Mouse (Mus musculus) forelimb bud, embryonic 11.5 days (tissue): ENCODE results near the gene Olfr685.

Source experiments
- DNase-seq: peaks from one replicate; pipeline ENCODE4 v3.0.0-alpha.2; 2012; ENCODE audit warnings: low read depth, low spot score

Olfr685 gene

GRCm38 (mm10) chr7:105185912-105186311, at the start of gene Olfr685:
Gene Olfr685, minus strand, starts transcription at chr7:105186012.
- no peak for DNase-seq

DNA sequence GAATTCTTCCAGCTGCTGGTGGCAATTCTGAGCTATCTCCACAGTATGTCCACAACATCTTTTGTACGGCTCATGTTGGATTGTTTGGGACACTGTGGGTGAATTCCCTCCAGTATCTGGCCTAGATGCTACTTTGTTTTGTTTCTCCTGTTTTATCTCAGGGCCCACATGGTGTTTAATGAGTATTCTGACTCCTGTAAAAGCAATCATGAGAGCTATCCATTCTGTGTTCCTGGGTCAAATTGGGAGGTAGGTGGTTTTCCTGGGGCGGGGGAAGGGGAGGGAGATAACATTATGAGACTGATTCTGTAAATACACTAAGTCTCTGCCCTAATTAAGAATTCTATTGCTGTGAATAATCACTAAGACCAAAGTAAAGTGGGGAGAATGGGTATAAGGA, 43.6 kb upstream of the Olfr685 start:
- no peak for DNase-seq

DNA sequence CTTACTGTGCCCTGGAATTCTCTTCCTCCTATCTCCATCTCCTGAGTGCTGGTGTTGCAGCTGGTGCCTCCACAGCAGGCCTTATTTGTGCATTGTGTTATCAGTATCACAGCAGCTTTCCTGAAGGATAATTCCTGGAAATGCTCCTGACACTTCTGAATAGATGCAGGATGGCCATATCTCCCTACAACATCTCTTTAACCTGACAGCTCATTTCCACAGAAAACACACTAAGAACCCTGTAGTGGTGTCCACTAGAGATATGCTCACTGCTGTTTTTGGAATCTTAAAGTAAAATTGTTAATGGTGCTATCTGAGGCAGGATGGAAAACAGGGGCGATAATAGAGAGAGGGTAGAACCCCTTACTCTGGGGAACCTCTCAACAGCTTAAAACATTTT, 42.3 kb upstream of the Olfr685 start:
- no peak for DNase-seq

DNA sequence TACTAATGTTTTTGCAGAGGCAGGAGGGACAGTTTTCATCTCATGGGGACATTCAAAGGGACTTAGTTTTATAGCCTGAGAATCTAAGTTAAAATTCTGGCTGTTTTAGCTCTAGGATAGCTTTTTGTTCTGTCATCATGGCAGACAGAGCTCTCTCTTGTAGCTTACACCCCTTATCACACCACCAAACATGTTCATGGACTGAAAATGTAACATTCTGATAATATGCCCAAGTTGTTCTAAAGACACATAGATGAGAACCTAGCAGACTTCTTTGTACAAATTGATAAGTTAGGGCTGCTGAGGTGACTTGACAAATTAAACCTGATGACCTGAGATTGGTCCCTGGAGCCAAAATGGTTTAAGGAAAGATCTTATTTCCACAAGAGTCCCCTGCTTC, 40.9 kb upstream of the Olfr685 start:
- DNase-seq = no peak

DNA sequence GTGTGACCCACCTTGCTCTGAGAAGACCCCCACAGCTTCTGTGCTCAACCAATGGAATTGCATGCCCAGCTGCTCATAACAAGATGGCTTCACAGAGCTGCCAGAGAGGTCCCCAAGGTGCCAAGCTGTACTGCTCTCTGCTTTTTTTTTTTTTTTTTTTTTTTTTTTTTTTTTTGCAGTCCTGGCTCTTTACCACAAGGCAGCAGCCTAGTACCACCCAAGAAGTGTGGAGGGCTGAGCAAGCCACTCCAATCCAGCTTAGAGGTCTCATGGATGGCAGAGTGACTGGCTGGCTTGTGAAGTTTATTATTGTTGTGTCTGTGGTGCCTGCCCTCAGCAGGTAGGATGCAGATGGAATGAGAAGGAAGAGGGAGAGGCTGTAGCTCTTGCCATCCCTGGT, 40.3 kb upstream of the Olfr685 start:
- DNase-seq = no peak

GRCm38 (mm10) chr7:105218281-105218680, 32.5 kb upstream of the Olfr685 start:
- DNase-seq = no peak

GRCm38 (mm10) chr7:105214761-105215160, 28.9 kb upstream of the Olfr685 start:
- no peak for DNase-seq

GRCm38 (mm10) chr7:105207385-105207784, 21.6 kb upstream of the Olfr685 start, which contains the start of gene Olfr686:
Gene Olfr686, minus strand, starts transcription at chr7:105207485.
- DNase-seq = no peak

DNA sequence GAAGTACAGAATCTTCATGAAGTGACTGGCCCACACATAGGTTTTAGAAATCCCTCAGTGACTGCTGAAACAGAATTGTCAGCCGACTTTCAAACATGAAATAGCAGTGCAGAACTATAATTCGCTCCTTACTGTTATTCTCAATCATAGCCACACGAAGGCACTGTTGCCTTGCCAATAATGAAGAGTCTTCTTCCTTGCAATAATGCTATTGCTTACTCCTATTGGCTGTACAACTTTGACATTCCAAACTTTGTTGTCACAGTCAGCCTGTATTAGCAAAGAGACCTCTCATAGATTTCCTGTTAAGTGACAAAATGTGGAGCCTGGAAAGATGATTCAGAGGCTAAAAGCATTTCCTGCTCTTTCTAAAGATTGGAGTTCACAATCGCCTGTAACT, 15.0 kb downstream of the Olfr685 start:
- DNase-seq = peak; percentile 1

DNA sequence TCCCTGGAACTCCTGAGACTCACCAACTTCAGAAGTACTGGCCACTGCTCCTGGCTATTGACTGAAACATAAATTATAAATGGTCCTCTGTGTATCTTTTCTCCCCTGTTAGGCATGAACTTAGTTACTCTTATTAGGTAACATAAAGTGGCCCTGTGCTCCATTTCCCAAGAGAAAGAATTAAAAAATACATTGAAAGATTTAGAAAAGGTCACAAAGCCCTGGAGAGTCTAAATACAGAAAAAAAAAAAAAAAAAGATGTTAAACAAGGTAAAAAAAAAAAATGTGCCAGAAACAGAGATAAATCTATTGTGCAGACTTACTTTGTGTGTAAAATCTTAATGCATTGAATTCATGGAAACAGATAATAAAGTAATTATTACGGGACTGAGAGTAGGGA, 22.3 kb downstream of the Olfr685 start, which contains the start of gene Olfr684:
Gene Olfr684, minus strand, starts transcription at position 101 of the 400 bp plus-strand sequence.
- no peak for DNase-seq

DNA sequence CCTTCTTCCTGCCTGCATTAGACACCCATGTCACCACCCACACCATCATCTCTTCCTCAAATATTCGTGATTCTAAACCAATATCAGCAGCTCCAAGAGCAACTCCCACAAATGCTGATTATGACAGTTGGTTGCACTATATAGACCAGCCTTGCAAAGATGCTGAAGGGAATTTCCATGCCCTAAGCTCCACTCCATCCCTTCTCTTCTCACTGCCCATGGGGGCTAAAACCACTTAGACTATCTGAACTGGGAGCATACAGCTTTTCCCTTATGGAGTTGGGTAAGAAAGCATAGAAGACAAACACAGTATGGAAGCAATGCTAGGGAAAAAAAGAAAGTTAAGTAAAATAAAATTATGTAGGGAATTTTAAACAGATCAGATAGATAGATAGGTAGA, 38.9 kb downstream of the Olfr685 start, which contains the start of gene Olfr683:
Gene Olfr683, minus strand, starts transcription at position 101 of the 400 bp plus-strand sequence.
- no peak for DNase-seq

DNA sequence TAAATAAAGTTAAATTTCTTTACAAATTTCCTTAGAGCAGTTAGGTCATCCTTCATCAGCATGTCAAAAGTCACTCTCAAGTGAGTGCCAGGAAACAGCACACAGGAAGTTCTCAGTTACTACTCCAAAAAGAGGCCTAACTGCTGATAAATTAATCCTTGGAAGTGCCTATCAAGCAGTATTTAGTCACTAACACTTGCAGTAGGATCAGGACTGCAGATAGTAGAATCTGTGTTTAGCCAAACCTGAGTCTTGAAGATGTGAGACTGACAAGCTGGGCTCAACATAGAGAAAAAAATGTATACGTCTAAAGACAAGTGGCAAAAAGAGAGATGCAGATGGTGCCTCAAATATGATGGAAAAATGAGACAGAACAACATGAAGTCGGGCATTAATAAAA, 44.5 kb downstream of the Olfr685 start:
- no peak for DNase-seq
